Mouse (Mus musculus): ENCODE results near the gene Itgal.

The Itgal gene

DNA sequence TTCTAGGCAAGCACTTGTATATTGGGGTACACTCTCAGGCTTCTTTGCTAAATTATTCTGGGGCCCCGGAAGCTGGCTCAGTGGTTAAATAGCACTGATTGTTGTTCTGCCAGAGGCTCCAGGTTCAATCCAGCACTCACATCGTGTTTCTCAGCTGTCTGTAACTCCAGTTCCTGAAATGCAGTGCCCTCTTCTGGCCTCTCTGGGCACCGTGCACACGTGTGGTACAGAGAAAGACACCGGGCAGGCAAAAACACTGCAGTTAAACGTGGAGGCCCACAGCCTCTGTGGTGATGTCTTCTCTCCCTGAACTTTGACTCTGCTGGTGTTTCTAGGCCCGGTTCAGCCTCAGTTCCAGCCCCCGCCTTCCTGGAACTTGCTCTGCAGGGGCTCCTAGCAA is 17.7 kb upstream of the Itgal start:
- in situ Hi-C loops (cut with MboI, MseI): no loop called here

DNA sequence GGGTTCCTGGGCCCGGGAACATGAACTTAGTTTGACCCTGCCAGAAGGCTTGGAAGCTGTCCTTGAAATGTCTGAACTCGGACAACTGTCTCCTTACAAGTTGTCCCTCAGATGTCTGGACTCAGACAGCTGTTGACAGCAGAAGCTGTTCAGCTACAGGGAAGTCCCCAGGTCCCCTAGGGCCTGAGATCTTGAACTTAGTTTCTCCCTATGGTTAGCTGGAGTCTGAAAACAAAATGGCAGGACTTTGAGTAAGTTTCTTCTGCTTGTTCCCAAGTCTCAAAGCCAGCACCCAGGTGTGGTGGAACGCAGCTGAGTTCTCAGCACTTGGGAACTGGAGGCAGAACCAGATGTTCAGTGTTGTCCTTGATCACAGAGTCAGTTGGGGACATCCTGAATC is 16.0 kb upstream of the Itgal start:
- in situ Hi-C loops (cut with MboI, MseI): no loop called here

GRCm38 (mm10) chr7:127281114-127281513 is 14.9 kb upstream of the Itgal start:
- in situ Hi-C loops (cut with MboI, MseI): no loop called here

- in situ Hi-C loops (cut with MboI, MseI): no loop called here
Observed at GRCm38 (mm10) chr7:127282190-127282589, 13.9 kb upstream of the Itgal start.

GRCm38 (mm10) chr7:127285154-127285553 is 10.9 kb upstream of the Itgal start:
- in situ Hi-C loops (cut with MboI, MseI): no loop called here

DNA sequence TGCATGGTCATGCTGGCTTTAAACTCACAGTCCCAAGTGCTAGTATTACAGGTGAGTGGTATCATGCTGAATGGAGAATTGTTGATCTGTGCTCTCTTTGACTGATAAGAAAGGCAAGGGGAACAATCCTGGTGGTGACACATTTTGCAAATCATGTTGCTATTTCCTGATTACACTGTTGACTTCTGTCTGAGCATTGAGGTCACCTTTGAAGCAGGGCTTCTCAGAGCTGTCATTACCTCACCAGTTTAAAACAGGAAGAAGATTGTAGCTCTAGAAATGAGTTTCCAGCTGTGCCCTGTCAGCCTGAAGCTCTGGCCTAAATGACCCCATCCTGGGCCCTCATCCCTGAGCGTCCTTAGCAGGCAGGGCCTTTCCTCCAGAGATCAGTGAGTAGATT is 8.1 kb upstream of the Itgal start:
- in situ Hi-C loops (cut with MboI, MseI): no loop called here

GRCm38 (mm10) chr7:127289306-127289705 is 6.8 kb upstream of the Itgal start:
- in situ Hi-C loops (cut with MboI, MseI): no loop called here

GRCm38 (mm10) chr7:127290142-127290541 is 5.9 kb upstream of the Itgal start:
- in situ Hi-C loops (cut with MboI, MseI): no loop called here

- in situ Hi-C loops (cut with MboI, MseI): no loop called here
Observed at GRCm38 (mm10) chr7:127296786-127297555, 911 bp downstream of the Itgal start.

- in situ Hi-C loops (cut with MboI, MseI): no loop called here
Observed at GRCm38 (mm10) chr7:127297586-127298193, 1.6 kb downstream of the Itgal start.

DNA sequence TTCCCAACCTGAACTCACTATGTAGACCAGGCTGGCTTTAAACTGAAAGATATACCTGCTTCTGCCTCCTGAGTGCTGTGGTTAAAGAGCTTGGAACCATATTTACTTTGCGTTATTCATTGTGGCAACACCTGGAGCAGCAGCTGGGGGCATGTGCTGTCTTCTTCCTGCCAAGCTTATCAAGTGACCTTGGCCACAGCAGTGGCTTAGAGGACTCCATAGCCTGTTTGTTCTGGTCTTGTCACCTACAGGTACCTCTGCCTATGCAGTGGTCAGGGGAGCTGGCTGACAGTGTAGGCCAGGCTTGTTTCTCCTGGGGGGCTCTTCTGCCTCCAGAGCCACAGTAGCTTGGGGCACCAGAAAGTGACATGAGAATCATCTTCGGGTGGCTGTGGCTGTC is 12.4 kb downstream of the Itgal start:
- in situ Hi-C loops (cut with MboI, MseI): loop anchor here (25.0 kb wide), 1 partner anchor 229 kb away; no protein-coding TSS in a partner anchor

DNA sequence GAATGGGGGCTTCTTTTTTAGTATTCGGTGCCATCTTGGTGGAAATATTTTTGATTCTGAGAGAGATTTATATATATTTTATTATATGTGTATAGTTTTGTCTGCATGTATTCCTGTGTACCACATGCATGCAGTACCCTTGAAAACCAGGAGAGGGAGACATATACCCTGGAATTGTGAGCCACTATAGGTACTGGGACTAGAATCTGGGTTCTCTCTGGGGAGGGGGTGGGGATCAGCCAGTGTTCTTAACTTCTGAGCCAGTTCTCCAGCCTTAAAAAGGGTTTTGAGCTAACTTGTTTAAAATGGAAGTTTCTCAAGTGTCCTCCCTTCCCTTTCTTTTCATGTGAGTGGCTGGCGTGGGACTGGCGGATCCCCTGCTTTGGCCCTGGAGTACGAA is 12.8 kb downstream of the Itgal start:
- in situ Hi-C loops (cut with MboI, MseI): loop anchor here (25.0 kb wide), 1 partner anchor 228 kb away; no protein-coding TSS in a partner anchor

- in situ Hi-C loops (cut with MboI, MseI): loop anchor here (25.0 kb wide), 1 partner anchor 227 kb away; no protein-coding TSS in a partner anchor
Observed at GRCm38 (mm10) chr7:127309951-127310350, 13.9 kb downstream of the Itgal start.

DNA sequence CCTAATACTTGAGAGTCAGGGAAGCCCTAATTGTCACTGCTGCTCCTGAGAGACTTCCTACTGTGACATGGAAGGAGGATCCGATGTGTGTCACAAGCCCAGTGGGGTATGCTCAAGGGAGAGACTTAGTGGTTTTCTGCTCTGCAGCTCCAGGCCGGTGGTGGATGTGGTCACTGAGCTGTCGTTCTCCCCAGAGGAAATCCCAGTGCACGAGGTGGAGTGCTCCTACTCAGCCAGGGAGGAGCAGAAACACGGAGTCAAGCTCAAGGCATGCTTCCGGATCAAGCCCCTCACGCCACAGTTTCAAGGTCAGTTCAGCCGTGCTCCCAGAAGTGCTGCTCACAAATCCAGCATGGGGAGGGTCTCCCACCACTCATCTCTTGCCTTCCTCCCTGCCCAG is 17.9 kb downstream of the Itgal start:
- in situ Hi-C loops (cut with MboI, MseI): loop anchor here (25.0 kb wide), 1 partner anchor 223 kb away; no protein-coding TSS in a partner anchor

DNA sequence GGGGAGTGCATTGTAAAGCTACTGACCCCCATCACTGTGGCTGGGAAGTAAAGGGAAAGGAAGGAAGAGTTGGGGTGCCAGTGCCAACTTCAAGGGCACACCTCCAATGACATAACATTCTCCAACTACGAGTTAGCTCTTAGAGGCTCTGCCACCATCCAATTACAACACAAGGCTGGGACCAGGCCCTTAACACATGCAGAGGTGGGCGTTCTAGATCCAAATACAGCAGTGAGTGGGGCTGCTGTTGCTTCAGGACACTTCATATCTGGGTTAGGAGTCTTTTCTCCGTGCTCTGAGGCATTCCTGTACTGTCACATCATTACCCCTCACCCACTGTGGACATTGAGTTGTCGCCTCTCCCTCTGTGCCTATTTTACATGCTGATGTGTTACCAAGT is 25.0 kb downstream of the Itgal start:
- in situ Hi-C loops (cut with MboI, MseI): loop anchor here (25.0 kb wide), 1 partner anchor 216 kb away; no protein-coding TSS in a partner anchor

DNA sequence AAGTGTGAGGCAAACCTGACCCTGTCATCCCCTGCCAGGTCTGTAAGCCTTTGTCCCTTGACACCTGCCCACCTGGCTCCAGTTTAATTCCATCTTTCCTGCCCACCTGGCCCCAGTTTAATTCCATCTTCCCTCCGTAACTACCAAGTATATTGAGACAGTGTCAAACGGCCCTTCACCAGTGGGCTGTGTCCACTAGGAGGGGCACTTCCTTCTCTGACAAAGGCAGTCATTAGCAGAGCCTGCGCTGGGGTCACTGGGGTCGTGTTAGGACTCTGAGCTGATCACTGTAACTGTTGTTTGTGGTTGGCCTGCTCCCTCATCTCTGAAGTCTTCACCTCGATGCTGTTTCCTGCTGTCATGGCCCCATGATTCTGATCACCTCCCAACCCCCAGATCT is 26.0 kb downstream of the Itgal start:
- in situ Hi-C loops (cut with MboI, MseI): loop anchor here (25.0 kb wide), 1 partner anchor 215 kb away; no protein-coding TSS in a partner anchor

DNA sequence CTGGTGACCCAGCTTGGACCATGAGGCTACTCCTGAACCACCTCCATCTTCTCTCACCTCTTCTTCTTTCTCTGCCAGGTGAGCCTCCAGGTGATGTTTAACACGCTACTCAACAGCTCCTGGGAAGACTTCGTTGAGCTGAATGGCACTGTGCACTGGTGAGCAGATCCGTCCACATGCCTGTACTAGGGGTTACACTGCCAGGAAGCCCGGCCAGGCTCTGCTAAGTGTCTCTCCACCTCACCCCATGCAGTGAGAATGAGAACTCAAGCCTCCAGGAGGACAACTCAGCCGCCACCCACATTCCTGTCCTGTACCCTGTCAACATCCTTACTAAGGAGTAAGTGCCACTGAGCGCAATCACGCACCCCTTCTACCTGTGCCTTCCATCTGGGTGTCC is 28.9 kb downstream of the Itgal start:
- in situ Hi-C loops (cut with MboI, MseI): loop anchor here (25.0 kb wide), 1 partner anchor 212 kb away; no protein-coding TSS in a partner anchor

DNA sequence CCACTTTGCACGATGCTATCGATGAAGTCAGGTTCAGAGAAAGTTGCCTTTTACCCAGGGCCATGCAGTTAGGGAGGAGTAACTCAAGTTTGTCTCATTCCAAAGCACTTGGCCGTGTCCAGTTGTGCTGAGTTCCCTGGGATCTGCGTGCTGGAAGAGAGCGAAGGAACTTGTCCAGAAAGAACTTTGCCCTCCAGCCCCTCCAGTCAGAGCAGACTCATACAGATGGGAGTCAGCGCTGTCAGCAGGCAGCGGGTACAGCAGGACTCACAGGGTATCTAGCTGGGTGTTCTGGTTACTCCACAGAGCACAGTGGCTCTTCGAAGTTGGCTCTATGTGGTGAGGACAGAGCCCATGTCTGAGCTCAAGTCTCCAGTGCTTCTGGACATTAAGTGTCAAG is 29.5 kb downstream of the Itgal start:
- in situ Hi-C loops (cut with MboI, MseI): no loop called here

DNA sequence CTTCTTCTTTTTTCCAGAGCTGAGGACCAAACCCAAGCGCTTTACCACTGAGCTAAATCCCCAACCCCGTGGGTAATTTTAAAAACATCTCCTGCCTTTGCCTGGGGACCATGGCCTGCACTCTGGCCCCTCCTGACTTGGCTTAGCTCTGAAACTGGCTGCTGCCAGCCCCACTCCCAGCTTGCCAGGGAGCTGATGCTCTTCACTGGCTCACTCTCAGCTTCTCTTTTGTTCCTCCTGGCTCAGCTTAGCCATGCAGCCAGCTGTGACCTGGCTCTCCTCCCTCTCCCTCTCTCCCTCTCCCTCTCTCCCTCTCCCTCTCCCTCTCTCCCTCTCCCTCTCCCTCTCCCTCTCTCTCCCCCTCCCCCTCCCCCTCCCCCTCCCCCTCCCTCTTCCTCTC is 30.6 kb downstream of the Itgal start:
- in situ Hi-C loops (cut with MboI, MseI): no loop called here

GRCm38 (mm10) chr7:127333240-127333639 is 37.2 kb downstream of the Itgal start:
- in situ Hi-C loops (cut with MboI, MseI): no loop called here

DNA sequence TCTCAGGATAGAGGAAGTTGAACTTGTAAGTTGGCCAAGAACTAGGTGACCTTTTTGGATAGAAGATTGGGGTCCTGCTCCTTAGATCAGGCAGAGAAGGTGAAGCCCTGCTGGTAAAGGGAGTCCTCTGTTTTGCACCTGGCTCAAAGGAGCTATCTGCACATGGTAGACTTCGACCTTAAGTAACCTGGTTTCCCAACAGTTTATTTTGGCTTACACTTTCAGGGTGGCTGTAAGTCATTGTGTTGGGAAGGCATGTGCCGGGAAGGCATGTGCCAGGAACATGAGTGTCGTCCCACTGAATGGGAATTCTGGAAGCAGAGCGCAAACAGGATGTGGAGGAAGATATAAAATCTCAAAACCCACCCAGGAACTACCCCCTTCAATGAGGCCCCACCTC is 39.5 kb downstream of the Itgal start:
- in situ Hi-C loops (cut with MboI, MseI): no loop called here

GRCm38 (mm10) chr7:127337636-127338035 is 41.6 kb downstream of the Itgal start:
- in situ Hi-C loops (cut with MboI, MseI): no loop called here

DNA sequence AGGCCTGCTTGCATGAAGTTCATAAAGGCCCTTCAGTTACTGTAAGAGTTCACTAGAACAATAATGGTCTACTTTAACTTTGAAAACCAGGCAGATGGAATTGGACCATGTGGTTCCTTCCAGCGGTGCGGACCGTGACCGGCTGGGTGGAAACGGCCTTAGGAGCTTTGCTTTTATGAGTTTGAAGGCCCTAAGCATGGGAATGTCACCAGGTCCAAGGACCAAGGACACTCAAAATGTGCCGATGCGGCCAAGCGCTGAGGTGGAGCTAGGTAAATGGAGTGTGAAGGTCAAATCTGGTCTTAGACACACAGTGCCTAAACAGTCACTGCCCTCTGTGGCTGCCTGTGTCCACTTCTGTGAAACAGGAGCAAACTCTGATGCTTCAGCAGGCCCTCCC is 45.3 kb downstream of the Itgal start:
- in situ Hi-C loops (cut with MboI, MseI): no loop called here
